Comparison of ENCODE assay signal across 25 mouse cellular contexts in the genomic region with DNA sequence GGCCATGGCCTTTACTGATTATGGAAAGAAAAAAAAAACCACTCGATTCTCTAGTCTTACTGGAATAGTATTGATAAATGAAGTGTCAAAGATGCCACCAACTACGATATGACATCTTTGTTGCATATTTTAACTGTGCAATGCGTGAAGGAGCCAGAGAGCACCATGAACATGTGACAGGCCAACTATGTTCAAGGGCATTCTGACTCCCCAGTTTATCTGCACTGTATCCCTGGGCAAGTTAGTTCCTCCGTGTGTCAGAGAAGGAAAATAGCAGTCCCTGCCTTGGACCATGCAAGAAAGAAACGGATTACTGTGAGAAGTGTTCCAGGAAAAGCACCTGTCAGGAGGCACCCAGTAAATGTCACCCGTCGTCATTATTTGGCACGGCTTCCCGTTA.
DNase-seq lines count a peak whose midpoint lies in the region; ATAC-seq lines count a peak whose summit lies in the region.
"Had no signal": no experiment of that assay in that cellular context is flagged by ENCODE, and none has a peak within 500 bp of the region (broad histone marks: within the 10 kb centered on the region; RNA-seq: fewer than 3 reads in every experiment).

No protein-coding gene starts in this region.

- no peak overlapping the region for H3K4me2 ChIP-seq in heart, embryonic 13.5 days
- no peak overlapping the region for H3K4me2 ChIP-seq in heart, embryonic 16.5 days (ENCODE audit: low read depth, low read length)
- no peak overlapping the region for H3K4me2 ChIP-seq in midbrain, embryonic 13.5 days (replicated peaks)
- H3K4me2 ChIP-seq: forebrain, embryonic 13.5 days; hindbrain, embryonic 12.5 days; hindbrain, embryonic 15.5 days; intestine, embryonic 15.5 days had no signal

- H3K4me3 ChIP-seq in heart, embryonic 10.5 days = no peak overlapping the region
- H3K4me3 ChIP-seq in heart, embryonic 13.5 days = no peak overlapping the region
- no peak overlapping the region for H3K4me3 ChIP-seq in heart, embryonic 16.5 days (ENCODE audit: low read length)
- no peak overlapping the region for H3K4me3 ChIP-seq in midbrain, embryonic 13.5 days (replicated peaks)
- H3K4me3 ChIP-seq: forebrain, embryonic 10.5 days; forebrain, embryonic 13.5 days; hindbrain, embryonic 12.5 days; hindbrain, embryonic 15.5 days; intestine, embryonic 15.5 days had no signal

- WGBS in heart, embryonic 10.5 days = 65% methylated on average over 9 of the region's 9 CpGs
- WGBS in heart, embryonic 13.5 days = 46% methylated on average over 9 of the region's 9 CpGs
- 50% methylated on average over 9 of the region's 9 CpGs for WGBS in heart, embryonic 16.5 days
- WGBS in midbrain, embryonic 13.5 days = 93% methylated on average over 9 of the region's 9 CpGs

- H3K9me3 ChIP-seq in heart, embryonic 10.5 days = peaks cover 4% of the 10 kb centered on the region; the same call in 1 of the 2 replicates
- H3K9me3 ChIP-seq in heart, embryonic 13.5 days = 0 out of 2 replicates have a peak, but pooled peaks cover 4% of the 10 kb centered on the region
- 0 out of 2 replicates have a peak, but pooled peaks cover 11% of the 10 kb centered on the region for H3K9me3 ChIP-seq in heart, embryonic 16.5 days (replicated peaks; ENCODE audit: control insufficient read depth, low read length)
- no peaks in the 10 kb centered on the region; the same call in 1 of the 2 replicates for H3K9me3 ChIP-seq in midbrain, embryonic 13.5 days
- H3K9me3 ChIP-seq: forebrain, embryonic 13.5 days; hindbrain, embryonic 12.5 days; hindbrain, embryonic 15.5 days; intestine, embryonic 15.5 days had no signal

- DNase-seq in heart, embryonic 10.5 days (ENCODE audit: low spot score) = no peak
- DNase-seq in heart, postnatal 4 days = no peak
- DNase-seq in heart, postnatal 10 days = no peak
- no peak for DNase-seq in heart, postnatal 14 days
- DNase-seq: adrenal gland, adult 8-10 months; adrenal gland, postnatal 25 days; cerebellum, adult 11-12 months; cerebellum, adult 8-10 months; cerebellum, postnatal 10 days; cerebellum, postnatal 36 days; gastrocnemius, postnatal 10 days; gastrocnemius, postnatal 36 days; kidney, adult 11 months; kidney, adult 8-10 months had no signal

- H3K36me3 ChIP-seq in heart, embryonic 10.5 days = peaks cover 35% of the 10 kb centered on the region
- peaks cover 55% of the 10 kb centered on the region for H3K36me3 ChIP-seq in heart, embryonic 13.5 days
- H3K36me3 ChIP-seq in heart, embryonic 16.5 days (ENCODE audit: control insufficient read depth, insufficient read depth) = peaks cover 15% of the 10 kb centered on the region; the same call in 1 of the 2 replicates
- peaks cover 28% of the 10 kb centered on the region for H3K36me3 ChIP-seq in midbrain, embryonic 13.5 days
- H3K36me3 ChIP-seq: hindbrain, embryonic 15.5 days had no signal

- peak overlapping the region; percentile 52; the same call in 1 of the 2 replicates for H3K27ac ChIP-seq in heart, embryonic 10.5 days
- H3K27ac ChIP-seq in heart, embryonic 13.5 days (replicated peaks) = peak overlapping the region; percentile 71
- peak overlapping the region; percentile 64 for H3K27ac ChIP-seq in heart, embryonic 16.5 days (ENCODE audit: low read length)
- H3K27ac ChIP-seq in midbrain, embryonic 13.5 days = no peak overlapping the region
- H3K27ac ChIP-seq: forebrain, embryonic 10.5 days; forebrain, embryonic 13.5 days; hindbrain, embryonic 12.5 days; hindbrain, embryonic 15.5 days; intestine, embryonic 15.5 days had no signal

- intact Hi-C loops in heart, postnatal 10 days (cut with DNase I) = no loop called here
- intact Hi-C loops in heart, postnatal 14 days (cut with DNase I) = no loop called here

- no peak for ATAC-seq in heart, embryonic 13.5 days (ENCODE audit: extremely low read depth, insufficient number of reproducible peaks, low FRiP score, low TSS enrichment)
- ATAC-seq in heart, embryonic 16.5 days (replicated peaks; ENCODE audit: extremely low read depth, insufficient read depth, low FRiP score) = no peak
- ATAC-seq in megakaryocyte-erythroid progenitor cell, adult 5-6 weeks (replicated peaks; ENCODE audit: low FRiP score, low TSS enrichment, poor library complexity, severe bottlenecking) = peak; percentile 56
- ATAC-seq in midbrain, embryonic 13.5 days = no peak
- ATAC-seq: activated CD4-positive, CD25-positive, alpha-beta regulatory T cell, adult 4 months; forebrain, embryonic 13.5 days; forebrain, embryonic 16.5 days; intestine, embryonic 15.5 days had no signal

- no peaks in the 10 kb centered on the region for H3K27me3 ChIP-seq in heart, embryonic 10.5 days (ENCODE audit: insufficient read depth, poor library complexity, severe bottlenecking)
- H3K27me3 ChIP-seq in heart, embryonic 13.5 days (replicated peaks) = no peaks in the 10 kb centered on the region
- H3K27me3 ChIP-seq in heart, embryonic 16.5 days (ENCODE audit: control insufficient read depth, insufficient read depth, low read length) = no peaks in the 10 kb centered on the region
- no peaks in the 10 kb centered on the region for H3K27me3 ChIP-seq in midbrain, embryonic 13.5 days
- H3K27me3 ChIP-seq: forebrain, embryonic 13.5 days; hindbrain, embryonic 12.5 days; hindbrain, embryonic 15.5 days; intestine, embryonic 15.5 days had no signal

- peaks cover 41% of the 10 kb centered on the region for H3K4me1 ChIP-seq in heart, embryonic 10.5 days
- H3K4me1 ChIP-seq in heart, embryonic 13.5 days = peaks cover 61% of the 10 kb centered on the region
- H3K4me1 ChIP-seq in heart, embryonic 16.5 days (ENCODE audit: control insufficient read depth, insufficient read depth, low read length) = peaks cover 38% of the 10 kb centered on the region
- 0 out of 2 replicates have a peak, but pooled peaks cover 6% of the 10 kb centered on the region for H3K4me1 ChIP-seq in midbrain, embryonic 13.5 days (replicated peaks)
- H3K4me1 ChIP-seq: hindbrain, embryonic 12.5 days; hindbrain, embryonic 15.5 days had no signal

- no peak overlapping the region for H3K9ac ChIP-seq in heart, embryonic 13.5 days
- H3K9ac ChIP-seq in heart, embryonic 16.5 days (ENCODE audit: low read length) = no peak overlapping the region
- no peak overlapping the region for H3K9ac ChIP-seq in midbrain, embryonic 13.5 days (replicated peaks)
- H3K9ac ChIP-seq: forebrain, embryonic 13.5 days; hindbrain, embryonic 12.5 days; hindbrain, embryonic 15.5 days; intestine, embryonic 15.5 days had no signal
